Mouse (Mus musculus) ovary, postnatal 10 days (tissue): ENCODE results near the gene Rab3gap2.
A peak's percentile ranks its signal among the peaks of the same experiment; 100 is the strongest.

Source experiments
- DNase-seq: peaks from one replicate; pipeline ENCODE4 v3.0.0; 2022; ENCODE audit warnings: low spot score

The Rab3gap2 gene

DNA sequence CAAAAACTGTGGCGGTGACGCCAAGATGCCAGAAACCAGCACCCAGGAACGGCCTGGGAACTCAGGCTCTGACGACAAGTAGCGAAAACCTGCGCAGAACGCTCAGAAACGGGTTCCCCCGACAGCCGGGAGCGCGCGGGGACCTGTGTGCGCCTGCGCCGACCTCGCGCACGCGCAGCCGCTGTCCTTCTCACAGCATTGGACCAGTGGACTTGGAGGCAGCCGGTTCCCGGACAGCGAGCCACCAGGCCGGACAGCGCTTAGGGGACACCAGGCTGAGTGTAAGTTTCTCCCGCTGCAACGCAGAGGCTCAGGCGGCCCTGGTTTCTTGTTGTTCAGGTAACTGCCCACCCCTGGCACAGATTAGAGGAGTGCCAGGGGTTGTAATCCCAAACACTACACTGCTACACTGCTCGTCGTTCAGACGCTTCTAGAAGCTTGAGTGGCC, 128.1 kb downstream of the Rab3gap2 start, which contains the start of gene Bpnt1:
Gene Bpnt1, plus strand, starts transcription at position 167 of the 448 bp plus-strand sequence.
- peak; percentile 71 for DNase-seq

DNA sequence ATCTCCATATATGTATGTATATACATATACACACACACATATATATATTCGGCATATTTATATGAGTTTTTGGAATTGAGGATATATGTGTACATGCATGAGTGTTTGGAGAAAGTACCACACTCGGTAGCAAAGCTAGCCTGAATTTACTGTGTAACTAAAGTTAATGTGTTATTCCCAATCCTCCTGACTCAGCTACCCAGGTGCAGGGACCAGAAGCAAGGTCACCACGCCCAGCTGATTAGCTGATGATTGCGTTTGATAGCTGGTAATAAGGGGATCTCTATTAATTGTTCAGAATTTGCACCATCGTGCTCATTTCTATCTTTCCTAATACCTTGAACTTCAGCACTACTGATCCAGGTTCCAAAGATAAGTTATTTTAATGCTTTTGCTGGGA, 129.7 kb downstream of the Rab3gap2 start:
- no peak for DNase-seq

GRCm38 (mm10) chr1:185334136-185334535, 130.2 kb downstream of the Rab3gap2 start:
- no peak for DNase-seq

DNA sequence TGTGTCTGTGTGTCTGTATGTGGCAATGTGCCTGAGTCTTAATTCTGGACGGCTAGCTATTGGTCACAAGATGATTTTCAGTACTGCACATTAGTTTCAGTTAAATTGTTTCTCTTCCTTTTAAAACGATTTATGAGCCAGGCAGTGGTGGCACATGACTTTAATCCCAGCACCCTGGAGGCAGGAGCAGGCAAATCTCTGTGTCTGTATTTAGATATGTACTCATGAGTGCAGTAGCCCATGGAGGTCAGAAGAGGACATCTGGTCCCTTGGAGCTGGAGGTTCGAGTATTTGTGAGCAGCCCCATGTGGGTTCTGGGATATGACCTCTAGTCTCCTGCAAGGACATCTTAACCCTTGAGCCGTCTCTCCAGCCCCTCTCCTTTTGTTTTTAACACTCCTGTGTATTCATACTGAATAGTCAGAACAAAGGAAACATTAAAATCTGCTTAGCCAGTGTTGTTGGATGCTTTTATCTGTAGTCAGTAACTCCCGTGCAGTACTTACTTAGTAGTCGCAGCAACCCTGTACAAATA, 131.4 kb downstream of the Rab3gap2 start:
- no peak for DNase-seq
